Mouse (Mus musculus): ENCODE data around the gene Ptms. TPM values are rescaled to one million over a fixed set of nuclear protein-coding genes. Genes with fewer than 3 reads are reported as not detected.

Ptms gene
- total RNA-seq, 2 experiments from 2014 or later: 192 to 194 TPM

- no peak for DNase-seq
Measured at GRCm38 (mm10) chr6:124931525-124932313, 11.8 kb upstream of the Ptms start.

GRCm38 (mm10) chr6:124930754-124931524 is 11.0 kb upstream of the Ptms start, which contains the start of gene Mlf2:
Gene Mlf2 (plus strand): TSS chr6:124931386.
- DNase-seq: peak; percentile 99 to 100
- intact Hi-C loops (cut with DNase I): loop anchor here (1.0 kb wide), 3 partner anchors 14 to 72 kb away; no protein-coding TSS in a partner anchor

More at GRCm38 (mm10) chr6:124931525-124932313, 11.8 kb upstream of the Ptms start:
- intact Hi-C loops (cut with DNase I): loop anchor here (2.0 kb wide), 2 partner anchors 33 to 77 kb away; partner anchors contain the start of genes Cops7a and Zfp384

GRCm38 (mm10) chr6:124930231-124930630 is 10.3 kb upstream of the Ptms start:
- intact Hi-C loops (cut with DNase I): loop anchor here (1.0 kb wide), 3 partner anchors 13 to 71 kb away; no protein-coding TSS in a partner anchor
- DNase-seq: no peak

- DNase-seq: peak in 1 of 2 experiments; percentile 46
Measured at GRCm38 (mm10) chr6:124925941-124926340, 6.0 kb upstream of the Ptms start.

DNA sequence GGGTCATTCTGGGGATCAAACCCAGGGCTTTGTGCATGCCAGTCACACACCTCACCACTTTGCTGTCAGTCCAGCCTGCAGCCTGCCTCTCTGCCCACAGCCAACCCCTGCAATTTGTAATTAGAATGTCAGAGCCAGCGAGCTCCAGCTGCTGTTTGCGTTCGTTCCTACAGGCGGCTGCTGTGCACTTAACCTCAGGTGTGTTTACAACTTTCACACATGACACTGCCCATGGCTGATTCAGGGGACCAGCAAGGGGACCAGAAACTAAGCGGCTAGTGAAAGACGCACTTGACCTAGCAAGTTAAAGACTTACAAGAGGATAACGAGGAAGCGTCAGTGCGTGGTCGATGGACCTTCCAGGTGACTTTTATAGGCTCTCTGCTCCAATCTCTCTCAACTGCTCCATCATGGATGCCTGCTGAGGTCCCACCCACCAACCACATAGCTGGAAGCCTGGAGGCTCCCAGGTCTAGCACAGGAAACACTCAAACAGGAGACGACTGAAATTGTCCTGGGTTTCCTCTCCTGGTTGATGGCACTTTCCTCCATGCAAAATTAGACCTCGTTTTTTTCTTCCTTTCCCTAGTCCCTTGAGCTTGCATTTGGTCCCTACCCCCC is 5.4 kb upstream of the Ptms start:
- no peak for DNase-seq
- intact Hi-C loops (cut with DNase I): no loop called here

More at GRCm38 (mm10) chr6:124925941-124926340, 6.0 kb upstream of the Ptms start:
- intact Hi-C loops (cut with DNase I): no loop called here

GRCm38 (mm10) chr6:124921539-124921938 is 1.6 kb upstream of the Ptms start:
- no peak for DNase-seq
- intact Hi-C loops (cut with DNase I): no loop called here

- DNase-seq: peak in 1 of 2 experiments; percentile 17
- intact Hi-C loops (cut with DNase I): no loop called here
Measured at GRCm38 (mm10) chr6:124920318-124921085, 599 bp upstream of the Ptms start.

- intact Hi-C loops (cut with DNase I): loop anchor here (10.0 kb wide), 1 partner anchor 436 kb away; no protein-coding TSS in a partner anchor
- DNase-seq: no peak
Measured at GRCm38 (mm10) chr6:124918890-124919627, 844 bp downstream of the Ptms start.

GRCm38 (mm10) chr6:124918331-124918690 is 1.6 kb downstream of the Ptms start:
- no peak for DNase-seq
- intact Hi-C loops (cut with DNase I): loop anchor here (10.0 kb wide), 1 partner anchor 436 kb away; no protein-coding TSS in a partner anchor

DNA sequence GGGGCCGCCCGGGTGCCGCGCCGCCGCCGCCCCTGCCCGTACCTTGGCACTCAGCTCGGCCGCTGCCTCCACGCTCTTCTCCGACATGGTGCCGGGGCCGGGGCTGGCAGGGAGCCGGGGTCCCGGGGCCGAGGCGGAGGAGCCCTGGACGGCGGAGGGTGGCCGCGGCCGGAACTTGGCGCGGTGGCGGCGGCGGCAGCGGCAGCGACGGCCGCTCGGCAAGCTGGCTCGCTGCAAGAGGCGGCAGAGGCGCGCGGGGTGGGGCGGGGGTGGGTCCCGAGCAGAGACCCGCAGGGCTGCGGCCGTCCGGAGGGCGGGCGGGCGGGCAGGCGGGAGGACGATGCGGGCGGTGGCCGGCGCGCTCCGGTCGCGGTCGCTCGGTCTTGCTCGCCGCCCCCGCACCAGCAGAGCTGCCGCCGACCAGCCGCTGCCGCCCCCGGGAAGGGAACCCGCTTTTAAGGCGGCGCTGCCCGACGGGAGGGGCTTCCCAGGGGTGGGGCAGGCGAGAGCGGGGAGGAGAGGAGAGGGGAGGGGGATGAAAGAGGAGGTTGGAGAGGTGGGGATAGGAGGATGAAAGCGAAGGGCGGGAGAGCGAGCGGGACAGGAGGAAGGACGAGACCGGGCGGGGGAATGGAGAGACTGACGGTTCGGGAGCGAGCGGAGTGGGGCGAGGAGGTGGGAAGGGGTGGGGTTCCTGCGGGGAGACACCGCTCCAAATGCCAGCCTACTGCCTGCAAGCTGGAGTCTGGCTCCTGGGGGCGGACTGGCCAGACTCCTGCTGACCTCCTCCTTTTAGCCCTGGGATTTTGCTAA is 2.2 kb downstream of the Ptms start:
- peak; percentile 89 to 93 for DNase-seq
- intact Hi-C loops (cut with DNase I): loop anchor here (1.0 to 10.0 kb wide), 3 partner anchors 13 to 437 kb away; no protein-coding TSS in a partner anchor

DNA sequence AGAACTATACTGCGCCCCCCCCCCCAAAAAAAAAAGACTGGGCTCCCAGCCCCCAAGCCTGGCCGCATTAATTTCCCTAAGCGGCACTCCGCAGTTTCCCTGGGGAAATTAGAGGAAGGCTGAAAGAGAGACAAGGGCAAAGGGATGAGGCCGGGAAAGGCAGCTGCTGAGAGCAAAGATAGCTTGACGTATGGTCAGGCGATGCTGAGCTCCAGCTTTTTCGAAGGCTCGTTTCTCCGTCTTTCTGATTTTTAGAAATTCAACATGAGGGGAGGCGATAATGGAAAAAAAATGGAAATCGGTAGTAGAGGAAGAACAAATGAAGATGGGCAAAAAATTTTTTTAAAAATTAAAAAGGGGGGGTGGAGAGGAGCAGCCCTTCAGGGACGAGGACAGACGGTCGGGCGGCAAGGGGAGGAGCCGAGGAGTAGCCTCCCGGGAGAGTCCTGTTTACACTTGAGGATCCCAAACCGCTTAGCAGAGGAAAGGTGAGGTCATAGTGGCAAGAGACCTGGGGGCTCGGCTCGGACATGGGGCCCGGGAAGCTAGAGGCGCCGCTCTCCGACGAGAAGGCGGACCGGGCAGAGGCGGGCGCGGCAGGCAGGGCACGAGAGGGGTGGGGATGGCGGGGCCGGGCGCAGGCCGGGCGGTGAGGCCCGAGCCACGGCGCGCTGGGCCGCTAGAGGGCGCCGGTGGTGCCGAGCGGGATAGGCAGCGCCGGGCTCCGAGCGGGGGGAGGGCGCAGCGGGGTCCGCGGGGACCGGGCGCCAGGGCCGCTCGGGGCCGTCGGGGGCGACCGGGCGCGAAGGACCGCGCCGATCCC is 3.0 kb downstream of the Ptms start:
- intact Hi-C loops (cut with DNase I): loop anchor here (1.0 to 10.0 kb wide), 3 partner anchors 13 to 438 kb away; no protein-coding TSS in a partner anchor
- DNase-seq: peak; percentile 97

GRCm38 (mm10) chr6:124915942-124916694 is 3.8 kb downstream of the Ptms start:
- DNase-seq: peak; percentile 19 to 27
- intact Hi-C loops (cut with DNase I): loop anchor here (10.0 kb wide), 1 partner anchor 439 kb away; no protein-coding TSS in a partner anchor

GRCm38 (mm10) chr6:124915160-124915941 is 4.6 kb downstream of the Ptms start:
- peak in 1 of 2 experiments; percentile 32 for DNase-seq
- intact Hi-C loops (cut with DNase I): loop anchor here (10.0 kb wide), 1 partner anchor 439 kb away; no protein-coding TSS in a partner anchor

DNA sequence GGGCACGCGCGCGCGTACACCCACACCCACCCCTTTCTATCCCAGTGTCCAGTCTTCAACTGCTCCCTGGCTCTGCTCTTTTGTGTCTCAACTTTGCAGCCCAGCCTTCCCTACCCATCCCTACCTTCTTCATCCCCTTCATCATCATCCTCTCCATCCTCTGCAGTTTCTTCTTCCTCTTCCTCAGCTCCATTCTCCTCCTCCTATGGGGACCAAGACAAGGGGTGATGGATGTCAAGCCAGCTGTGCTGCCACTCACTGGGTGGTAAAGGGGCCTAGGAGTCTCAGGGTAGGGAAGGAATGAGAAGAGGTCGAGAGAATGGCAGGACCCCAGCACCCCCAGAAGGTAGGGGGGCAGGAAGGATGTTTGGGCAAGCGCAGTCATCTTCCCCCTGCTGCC is 5.4 kb downstream of the Ptms start:
- DNase-seq: no peak
- intact Hi-C loops (cut with DNase I): loop anchor here (10.0 kb wide), 1 partner anchor 440 kb away; no protein-coding TSS in a partner anchor

GRCm38 (mm10) chr6:124913721-124914285 is 6.1 kb downstream of the Ptms start:
- intact Hi-C loops (cut with DNase I): loop anchor here (10.0 kb wide), 1 partner anchor 441 kb away; no protein-coding TSS in a partner anchor
- DNase-seq: no peak
